Mouse (Mus musculus): ENCODE results near the gene Spryd4. TPM values are rescaled to one million over a fixed set of nuclear protein-coding genes. Genes with fewer than 3 reads are reported as not detected.

Spryd4 gene
- total RNA-seq, 1 experiment from 2014 or later: 7.3 TPM

Other genes starting within 250 kb of the Spryd4 start
- gene Hsd17b6, start 204.2 kb downstream of the Spryd4 start, total RNA-seq (2017): not detected in 3 replicates
- gene Prim1, start 196.6 kb downstream of the Spryd4 start, total RNA-seq (2017): 8.2 to 17.1 TPM (median 11.8 TPM) in 3 replicates
- 950 to 1,122 TPM (median 1,063 TPM) in 3 replicates for gene Naca, start 176.2 kb downstream of the Spryd4 start, total RNA-seq (2017)
- gene Ptges3, start 152.9 kb downstream of the Spryd4 start, total RNA-seq (2017): 122 to 160 TPM (median 144 TPM) in 3 replicates
- gene Atp5b, start 128.5 kb downstream of the Spryd4 start, total RNA-seq (2017): 601 to 762 TPM (median 711 TPM) in 3 replicates
- gene Baz2a, start 120.2 kb downstream of the Spryd4 start, total RNA-seq (2017): 36.8 to 80.0 TPM (median 45.1 TPM) in 3 replicates
- 2.2 to 23.9 TPM (median 6.5 TPM) in 3 replicates for gene Rbms2, start 31.5 kb downstream of the Spryd4 start, total RNA-seq (2017)
- not detected in 3 replicates for gene Gls2, start 17.4 kb downstream of the Spryd4 start, total RNA-seq (2017)
- not detected in 3 replicates for gene Mip, start 14.0 kb upstream of the Spryd4 start, total RNA-seq (2017)
- 6.0 to 13.5 TPM (median 9.7 TPM) in 3 replicates for gene Timeless, start 20.3 kb upstream of the Spryd4 start, total RNA-seq (2017)
- not detected in 3 replicates for gene Apon, start 42.3 kb upstream of the Spryd4 start, total RNA-seq (2017)
- 0.39 TPM in 1 of 3 replicates, not detected in the others for gene Apof, start 56.9 kb upstream of the Spryd4 start, total RNA-seq (2017)
- 17.5 to 30.8 TPM (median 30.3 TPM) in 3 replicates for gene Stat2, start 58.8 kb upstream of the Spryd4 start, total RNA-seq (2017)
- not detected in 3 replicates for gene Il23a, start 86.9 kb upstream of the Spryd4 start, total RNA-seq (2017)
- gene Pan2, start 91.5 kb upstream of the Spryd4 start, total RNA-seq (2017): 12.1 to 21.8 TPM (median 14.6 TPM) in 3 replicates
- gene Cnpy2, start 110.7 kb upstream of the Spryd4 start, total RNA-seq (2017): 31.0 to 45.3 TPM (median 42.6 TPM) in 3 replicates
- 72.5 to 84.0 TPM (median 77.3 TPM) in 3 replicates for gene Cs, start 125.9 kb upstream of the Spryd4 start, total RNA-seq (2017)
- 18.2 to 21.9 TPM (median 19.4 TPM) in 3 replicates for gene Coq10a, start 157.2 kb upstream of the Spryd4 start, total RNA-seq (2017)
- 6.5 to 18.2 TPM (median 8.3 TPM) in 3 replicates for gene Ankrd52, start 165.3 kb upstream of the Spryd4 start, total RNA-seq (2017)
- gene Slc39a5, start 189.4 kb upstream of the Spryd4 start, total RNA-seq (2017): not detected in 3 replicates
- 34.6 to 49.4 TPM (median 44.2 TPM) in 3 replicates for gene Nabp2, start 199.7 kb upstream of the Spryd4 start, total RNA-seq (2017)
- gene Rnf41, start 199.8 kb upstream of the Spryd4 start, total RNA-seq (2017): 16.2 to 36.8 TPM (median 28.3 TPM) in 3 replicates
- 53.3 to 103 TPM (median 61.2 TPM) in 3 replicates for gene Smarcc2, start 247.4 kb upstream of the Spryd4 start, total RNA-seq (2017)

Data from monocyte, adult 5-6 weeks (primary cell).